Mouse (Mus musculus): ENCODE data around the gene Pir. TPM values are rescaled to one million over a fixed set of nuclear protein-coding genes. Genes with fewer than 3 reads are reported as not detected.

Gene Pir
- polyA plus RNA-seq, 1 experiment from 2014 or later = 3.7 TPM

- H3K36me3 ChIP-seq = no peaks in the 10 kb centered on the region
- no peaks in the 10 kb centered on the region for H3K9me3 ChIP-seq
- no peak for ATAC-seq
- H3K4me2 ChIP-seq (replicated peaks) = no peak overlapping the region
- WGBS = 72% methylated on average over 7 of the region's 7 CpGs
- 0 out of 2 replicates have a peak, but pooled peaks cover 10% of the 10 kb centered on the region for H3K27me3 ChIP-seq
- H3K27ac ChIP-seq = no peak overlapping the region
- H3K9ac ChIP-seq (replicated peaks) = no peak overlapping the region
- H3K4me1 ChIP-seq (replicated peaks) = no peaks in the 10 kb centered on the region
- H3K4me3 ChIP-seq (replicated peaks) = no peak overlapping the region
These were observed 11.9 kb downstream of the Pir start for GRCm38 (mm10) chrX:164280918-164281647.

GRCm38 (mm10) chrX:164283808-164284207 is 14.6 kb downstream of the Pir start:
- Histone ChIP-seq H3K27ac (no peak overlapping the region), H3K27me3 (peaks cover 13% of the 10 kb centered on the region; the same call in 1 of the 2 replicates), H3K4me3 (replicated peaks) (no peak overlapping the region), H3K4me1 (replicated peaks) (no peaks in the 10 kb centered on the region), H3K9ac (replicated peaks) (no peak overlapping the region), H3K36me3 (no peaks in the 10 kb centered on the region), H3K4me2 (replicated peaks) (no peak overlapping the region), H3K9me3 (no peaks in the 10 kb centered on the region)
- WGBS = 88% methylated on average over 4 of the region's 4 CpGs
- ATAC-seq = no peak

GRCm38 (mm10) chrX:164287077-164287476 is 17.9 kb downstream of the Pir start:
- 71% methylated on average over 3 of the region's 3 CpGs for WGBS
- no peaks in the 10 kb centered on the region for H3K4me1 ChIP-seq (replicated peaks)
- H3K4me2 ChIP-seq (replicated peaks) = no peak overlapping the region
- no peaks in the 10 kb centered on the region for H3K9me3 ChIP-seq
- no peak overlapping the region for H3K9ac ChIP-seq (replicated peaks)
- H3K36me3 ChIP-seq = no peaks in the 10 kb centered on the region
- ATAC-seq = no peak
- no peak overlapping the region for H3K27ac ChIP-seq
- no peak overlapping the region for H3K4me3 ChIP-seq (replicated peaks)
- peaks cover 12% of the 10 kb centered on the region; the same call in 1 of the 2 replicates for H3K27me3 ChIP-seq

- no peak for ATAC-seq
- Histone ChIP-seq H3K36me3 (no peaks in the 10 kb centered on the region), H3K4me3 (replicated peaks) (no peak overlapping the region), H3K27ac (no peak overlapping the region), H3K9ac (replicated peaks) (no peak overlapping the region), H3K27me3 (peaks cover 8% of the 10 kb centered on the region; the same call in 1 of the 2 replicates), H3K4me1 (replicated peaks) (no peaks in the 10 kb centered on the region), H3K4me2 (replicated peaks) (no peak overlapping the region), H3K9me3 (no peaks in the 10 kb centered on the region)
- 72% methylated on average over 5 of the region's 5 CpGs for WGBS
These were observed 22.0 kb downstream of the Pir start for GRCm38 (mm10) chrX:164291147-164291546.

- peaks cover 5% of the 10 kb centered on the region; the same call in 1 of the 2 replicates for H3K27me3 ChIP-seq
- no peaks in the 10 kb centered on the region for H3K9me3 ChIP-seq
- no peaks in the 10 kb centered on the region for H3K36me3 ChIP-seq
- no peaks in the 10 kb centered on the region for H3K4me1 ChIP-seq (replicated peaks)
- H3K4me3 ChIP-seq (replicated peaks) = no peak overlapping the region
- no peak overlapping the region for H3K9ac ChIP-seq (replicated peaks)
- WGBS = 73% methylated on average over 2 of the region's 2 CpGs
- no peak overlapping the region for H3K27ac ChIP-seq
- no peak for ATAC-seq
- no peak overlapping the region for H3K4me2 ChIP-seq (replicated peaks)
These were observed 37.1 kb downstream of the Pir start for GRCm38 (mm10) chrX:164306250-164306649.

- Histone ChIP-seq H3K27ac (no peak overlapping the region), H3K4me2 (replicated peaks) (no peak overlapping the region), H3K9ac (replicated peaks) (no peak overlapping the region), H3K9me3 (no peaks in the 10 kb centered on the region), H3K4me1 (replicated peaks) (no peaks in the 10 kb centered on the region), H3K4me3 (replicated peaks) (no peak overlapping the region), H3K36me3 (no peaks in the 10 kb centered on the region), H3K27me3 (no peaks in the 10 kb centered on the region)
- ATAC-seq = no peak
- WGBS = 84% methylated on average over 1 of the region's 1 CpGs
These were observed 44.7 kb downstream of the Pir start for GRCm38 (mm10) chrX:164313876-164314275.

GRCm38 (mm10) chrX:164318554-164318953 is 49.4 kb downstream of the Pir start:
- WGBS = 85% methylated on average over 4 of the region's 4 CpGs
- ATAC-seq = no peak
- Histone ChIP-seq H3K9me3 (no peaks in the 10 kb centered on the region), H3K36me3 (no peaks in the 10 kb centered on the region), H3K27me3 (peaks cover 9% of the 10 kb centered on the region; the same call in 1 of the 2 replicates), H3K27ac (no peak overlapping the region), H3K4me1 (replicated peaks) (no peaks in the 10 kb centered on the region), H3K4me3 (replicated peaks) (no peak overlapping the region), H3K4me2 (replicated peaks) (no peak overlapping the region), H3K9ac (replicated peaks) (no peak overlapping the region)

- Histone ChIP-seq H3K36me3 (no peaks in the 10 kb centered on the region), H3K27me3 (peaks cover 9% of the 10 kb centered on the region; the same call in 1 of the 2 replicates), H3K27ac (no peak overlapping the region), H3K4me3 (replicated peaks) (no peak overlapping the region), H3K9ac (replicated peaks) (no peak overlapping the region), H3K9me3 (no peaks in the 10 kb centered on the region), H3K4me1 (replicated peaks) (no peaks in the 10 kb centered on the region), H3K4me2 (replicated peaks) (no peak overlapping the region)
- WGBS = 59% methylated on average over 3 of the region's 3 CpGs
- no peak for ATAC-seq
These were observed 50.9 kb downstream of the Pir start for GRCm38 (mm10) chrX:164320031-164320430.

GRCm38 (mm10) chrX:164322492-164322891 is 53.3 kb downstream of the Pir start:
- Histone ChIP-seq H3K4me3 (replicated peaks) (no peak overlapping the region), H3K27ac (no peak overlapping the region), H3K9ac (replicated peaks) (no peak overlapping the region), H3K36me3 (no peaks in the 10 kb centered on the region), H3K4me2 (replicated peaks) (no peak overlapping the region), H3K4me1 (replicated peaks) (no peaks in the 10 kb centered on the region), H3K27me3 (peaks cover 9% of the 10 kb centered on the region; the same call in 1 of the 2 replicates), H3K9me3 (no peaks in the 10 kb centered on the region)
- 89% methylated on average over 5 of the region's 5 CpGs for WGBS
- ATAC-seq = no peak

- no peaks in the 10 kb centered on the region for H3K36me3 ChIP-seq
- 75% methylated on average over 4 of the region's 4 CpGs for WGBS
- no peaks in the 10 kb centered on the region for H3K4me1 ChIP-seq (replicated peaks)
- H3K27me3 ChIP-seq = peaks cover 9% of the 10 kb centered on the region; the same call in 1 of the 2 replicates
- no peak overlapping the region for H3K27ac ChIP-seq
- H3K9ac ChIP-seq (replicated peaks) = no peak overlapping the region
- no peaks in the 10 kb centered on the region for H3K9me3 ChIP-seq
- H3K4me3 ChIP-seq (replicated peaks) = no peak overlapping the region
- no peak for ATAC-seq
- H3K4me2 ChIP-seq (replicated peaks) = no peak overlapping the region
These were observed 54.3 kb downstream of the Pir start for GRCm38 (mm10) chrX:164323391-164323913.

- no peak for ATAC-seq
- Histone ChIP-seq H3K27ac (no peak overlapping the region), H3K4me2 (replicated peaks) (no peak overlapping the region), H3K4me3 (replicated peaks) (no peak overlapping the region), H3K9ac (replicated peaks) (no peak overlapping the region), H3K9me3 (no peaks in the 10 kb centered on the region), H3K36me3 (no peaks in the 10 kb centered on the region), H3K4me1 (replicated peaks) (no peaks in the 10 kb centered on the region), H3K27me3 (no peaks in the 10 kb centered on the region)
- WGBS = 89% methylated on average over 2 of the region's 2 CpGs
These were observed 61.2 kb downstream of the Pir start for GRCm38 (mm10) chrX:164330351-164330750.

GRCm38 (mm10) chrX:164330766-164331165 is 61.6 kb downstream of the Pir start:
- H3K4me2 ChIP-seq (replicated peaks) = no peak overlapping the region
- H3K4me3 ChIP-seq (replicated peaks) = no peak overlapping the region
- WGBS = 77% methylated on average over 3 of the region's 3 CpGs
- H3K9me3 ChIP-seq = no peaks in the 10 kb centered on the region
- H3K27ac ChIP-seq = no peak overlapping the region
- H3K27me3 ChIP-seq = no peaks in the 10 kb centered on the region
- no peak for ATAC-seq
- no peaks in the 10 kb centered on the region for H3K36me3 ChIP-seq
- H3K9ac ChIP-seq (replicated peaks) = no peak overlapping the region
- no peaks in the 10 kb centered on the region for H3K4me1 ChIP-seq (replicated peaks)
